Mouse (Mus musculus) cerebellum, postnatal 4 days (tissue): ENCODE results near the gene Sox18.

Experiments
- DNase-seq, 2 experiments: peaks; one replicate each; pipeline ENCODE4 v3.0.0; 2022; ENCODE audit warnings: low spot score in 2 of 2, mixed read lengths in 1 of 2

Sox18 gene

GRCm38 (mm10) chr2:181680716-181681117 lies 9.3 kb upstream of the Sox18 start:
- DNase-seq: no peak

DNA sequence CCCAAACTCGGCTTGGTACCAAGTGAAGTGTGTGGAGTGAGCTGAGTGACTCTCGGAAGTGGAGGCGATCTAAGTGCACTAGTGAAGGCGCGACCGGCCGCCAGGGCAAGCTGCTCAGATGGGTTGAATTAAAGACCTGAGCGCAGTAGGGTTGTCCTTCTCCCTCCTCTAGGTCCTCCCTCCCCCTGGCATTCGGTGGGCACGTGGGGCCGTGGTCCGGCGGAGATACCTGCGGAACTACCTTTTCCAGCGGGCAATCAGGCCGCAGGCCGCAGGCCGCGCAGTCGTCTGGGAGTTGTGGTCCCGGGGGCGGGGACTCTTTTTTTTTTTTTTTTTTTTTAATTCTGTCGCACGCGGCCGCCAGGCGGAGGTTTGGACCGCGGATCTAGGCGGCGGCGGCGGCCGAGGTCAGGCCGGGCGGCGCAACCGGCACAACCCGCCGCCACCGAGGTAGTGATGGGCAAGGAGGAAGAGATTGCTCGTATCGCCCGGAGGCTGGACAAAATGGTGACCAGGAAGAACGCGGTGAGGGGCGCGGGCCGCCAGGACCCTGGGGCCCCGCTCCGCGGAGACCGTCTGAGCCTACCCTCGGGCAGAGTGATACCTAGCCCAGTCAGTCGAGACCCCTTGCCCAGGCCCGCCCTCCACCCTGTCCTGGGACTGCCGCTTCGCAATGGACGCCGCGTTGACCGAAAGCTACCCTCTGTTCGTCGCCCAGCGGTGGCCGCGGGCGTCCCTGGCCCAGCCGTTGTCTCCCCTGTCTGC lies 8.7 kb upstream of the Sox18 start, which contains the start of gene Tcea2:
Tcea2 (plus strand) TSS at position 360 of the 765 bp plus-strand sequence.
- DNase-seq: peak; percentile 58 to 68

DNA sequence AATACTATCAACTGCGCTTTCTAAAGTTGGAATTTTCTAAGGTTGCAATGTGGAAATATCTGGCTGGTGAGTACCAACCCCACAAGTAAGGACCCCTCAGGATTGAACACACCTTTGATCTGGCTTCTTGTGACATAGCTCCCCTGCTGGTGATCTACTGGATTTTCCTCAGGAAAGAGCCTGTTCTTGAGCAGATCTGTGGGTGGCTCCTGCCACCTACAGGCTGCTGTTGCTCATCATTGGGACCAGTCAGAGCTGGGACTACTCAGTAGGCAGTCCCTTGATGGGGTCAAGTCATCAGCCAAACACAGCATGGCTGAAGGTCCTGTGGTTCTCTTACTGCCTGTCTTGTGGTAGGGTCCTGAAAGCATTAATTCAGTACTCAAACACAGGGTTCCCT lies 7.3 kb upstream of the Sox18 start:
- peak in 1 of 2 experiments; percentile 67 for DNase-seq

DNA sequence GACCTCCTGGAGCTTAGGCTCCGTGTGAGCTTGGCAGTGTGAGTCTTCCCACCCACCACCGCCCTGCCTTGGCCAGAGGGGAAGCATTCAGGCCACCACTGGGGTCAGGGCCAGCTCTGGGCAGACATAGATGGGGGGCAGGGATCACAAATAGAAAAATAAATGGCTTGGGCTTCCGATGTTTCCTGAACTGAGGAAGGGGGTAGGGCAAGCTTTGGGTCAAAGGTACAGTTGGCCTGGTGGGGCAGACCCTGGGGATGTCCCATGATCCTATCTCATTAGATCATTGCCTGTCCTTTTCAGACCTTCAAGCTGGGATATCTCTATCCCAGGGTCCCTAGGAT lies 6.3 kb upstream of the Sox18 start:
- DNase-seq: no peak

- DNase-seq: no peak
Measured at GRCm38 (mm10) chr2:181677096-181677754, 5.8 kb upstream of the Sox18 start.

GRCm38 (mm10) chr2:181676424-181676823 lies 5.0 kb upstream of the Sox18 start:
- no peak for DNase-seq

- peak in 1 of 2 experiments; percentile 38 for DNase-seq
Measured at GRCm38 (mm10) chr2:181675454-181675853, 4.0 kb upstream of the Sox18 start.

DNA sequence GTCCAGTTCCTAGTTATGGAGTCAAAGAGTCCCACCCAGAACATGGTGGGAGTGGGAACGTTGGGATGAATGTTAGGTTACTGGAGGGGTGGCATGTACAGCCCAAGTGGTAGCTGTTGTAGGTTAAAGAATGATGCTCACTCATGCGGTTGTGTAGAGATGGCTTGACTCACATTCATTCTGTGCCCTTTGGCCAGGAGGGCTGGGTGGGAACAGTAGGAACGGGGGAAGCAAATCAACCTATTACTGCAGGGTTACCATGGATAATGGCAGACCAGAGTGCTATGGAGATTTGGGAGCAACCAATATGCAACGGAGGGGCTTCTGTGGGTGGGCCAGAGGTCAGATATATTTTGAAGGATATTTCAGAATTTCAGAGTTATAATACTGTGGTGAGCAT lies 3.5 kb upstream of the Sox18 start:
- no peak for DNase-seq

DNA sequence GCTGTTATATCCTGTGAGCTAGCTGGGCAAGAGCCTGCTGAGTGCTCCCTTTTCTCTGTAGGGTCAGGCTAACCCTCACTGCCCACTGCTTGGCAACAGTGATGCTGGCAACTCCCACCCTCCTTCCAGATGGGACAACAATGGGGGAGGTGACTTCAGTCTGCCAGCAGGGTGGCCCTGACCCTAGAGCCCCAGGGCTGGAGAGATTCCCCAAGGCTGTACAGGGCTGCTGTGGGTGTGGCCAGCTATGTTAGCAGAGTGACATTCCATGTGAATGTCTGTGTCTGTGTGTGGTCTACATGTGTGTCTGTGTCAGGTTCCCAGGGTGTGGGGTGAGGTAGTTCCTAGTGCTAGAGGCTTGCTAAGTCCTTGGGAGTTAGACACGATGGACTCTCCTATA lies 2.1 kb upstream of the Sox18 start:
- DNase-seq: no peak

DNA sequence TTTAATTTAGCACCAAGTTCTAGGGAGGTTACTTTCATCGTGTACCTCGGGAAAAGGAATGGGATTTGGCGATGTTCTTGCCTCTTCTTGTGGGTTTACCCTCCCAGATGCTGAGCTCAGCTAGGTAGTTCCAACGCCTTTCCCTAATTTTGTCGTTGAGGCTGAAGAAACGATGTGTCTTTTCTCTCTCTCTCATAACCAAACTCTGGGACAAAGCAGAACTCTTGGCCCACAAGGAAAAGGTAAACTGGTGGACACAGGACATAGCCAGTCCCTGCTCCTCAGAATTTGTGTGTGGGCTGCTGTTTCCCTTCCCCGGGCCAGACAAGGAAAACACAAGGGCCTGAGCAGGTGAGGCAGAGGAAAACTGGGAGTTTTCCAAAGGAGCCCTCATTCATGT lies 544 bp upstream of the Sox18 start:
- no peak for DNase-seq

- DNase-seq: no peak
Measured at GRCm38 (mm10) chr2:181670913-181671311, 528 bp downstream of the Sox18 start.

DNA sequence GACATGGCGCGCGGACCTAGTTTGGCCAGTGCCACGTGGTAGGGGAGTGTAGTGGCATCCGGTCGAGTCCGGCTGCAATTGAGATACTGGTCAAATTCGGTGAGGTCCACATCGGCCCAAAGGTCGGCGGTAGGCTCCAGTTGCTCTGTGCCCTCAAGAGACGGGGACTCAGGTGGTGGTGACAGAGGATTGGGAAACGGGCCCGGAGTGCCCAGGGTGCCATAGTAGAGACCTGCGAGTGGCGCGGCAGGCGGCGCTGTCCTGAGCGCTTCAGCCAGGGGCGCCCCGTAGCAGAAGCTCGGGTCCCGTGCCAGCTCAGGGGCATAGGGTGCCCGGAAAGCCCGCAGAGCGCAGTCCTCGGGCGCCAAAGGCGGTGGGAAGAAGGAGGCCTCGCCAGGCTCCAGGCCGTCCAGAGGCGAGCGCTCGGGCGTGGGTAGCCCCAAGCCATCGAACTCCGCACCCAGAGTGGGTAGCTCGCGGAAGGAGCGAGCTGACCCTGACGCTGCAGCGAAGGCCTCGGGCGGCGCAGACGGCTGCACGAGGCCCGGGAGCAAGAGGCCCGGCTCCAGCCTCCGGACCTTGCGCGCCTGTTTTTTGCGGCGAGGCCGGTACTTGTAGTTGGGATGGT lies 1.0 kb downstream of the Sox18 start:
- no peak for DNase-seq

- DNase-seq: no peak
Measured at GRCm38 (mm10) chr2:181663298-181663630, 8.2 kb downstream of the Sox18 start.

- no peak for DNase-seq
Measured at GRCm38 (mm10) chr2:181662620-181663297, 8.7 kb downstream of the Sox18 start.

DNA sequence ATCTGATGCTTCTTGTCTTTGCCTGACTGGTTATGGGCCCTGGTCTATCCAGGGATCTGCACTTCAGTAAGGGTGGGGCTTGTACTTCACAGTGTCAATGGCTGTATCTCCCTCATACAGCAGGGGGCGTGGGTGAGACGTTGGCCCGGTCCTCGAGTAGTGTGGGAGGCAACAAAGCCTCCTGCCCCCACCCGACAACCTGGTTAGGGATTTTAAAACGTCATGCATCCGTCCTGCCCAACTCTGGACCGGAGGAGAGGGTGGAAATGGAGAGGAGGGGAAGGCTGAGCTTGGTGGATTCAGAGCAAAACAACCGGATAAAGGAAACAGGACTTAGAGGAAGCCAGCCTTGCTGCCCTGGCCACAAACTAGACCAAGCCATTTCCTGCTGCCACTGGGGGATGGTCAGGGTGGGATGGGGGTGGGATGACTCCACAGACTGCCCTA lies 11.8 kb downstream of the Sox18 start:
- peak; percentile 66 to 79 for DNase-seq

GRCm38 (mm10) chr2:181658930-181659555 lies 12.4 kb downstream of the Sox18 start:
- no peak for DNase-seq

- DNase-seq: no peak
Measured at GRCm38 (mm10) chr2:181658528-181658927, 12.9 kb downstream of the Sox18 start.

- DNase-seq: no peak
Measured at GRCm38 (mm10) chr2:181657441-181657840, 14.0 kb downstream of the Sox18 start.

GRCm38 (mm10) chr2:181656734-181657133 lies 14.7 kb downstream of the Sox18 start, which contains the start of gene Gm29797:
TSS of gene Gm29797 (plus strand) at chr2:181657034.
- DNase-seq: no peak

DNA sequence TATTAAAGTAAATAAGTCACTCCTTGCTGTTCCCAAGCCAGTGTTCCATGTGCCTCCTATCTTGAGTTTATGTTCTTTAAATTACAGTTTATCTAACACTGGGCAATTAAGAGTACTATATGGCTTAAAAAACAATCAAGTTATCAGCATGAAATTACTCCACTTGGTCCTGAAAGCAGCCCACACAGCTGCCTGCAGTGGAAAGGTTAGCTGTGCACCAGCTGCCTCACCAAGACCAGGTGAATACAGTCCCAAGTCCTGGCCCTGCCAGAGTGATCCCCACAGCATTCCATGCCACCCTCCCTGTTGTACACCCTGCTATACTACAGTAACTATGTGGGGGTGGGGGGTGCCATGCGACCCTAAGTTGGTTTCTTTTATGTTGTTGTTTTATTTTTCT lies 17.9 kb downstream of the Sox18 start:
- DNase-seq: no peak

DNA sequence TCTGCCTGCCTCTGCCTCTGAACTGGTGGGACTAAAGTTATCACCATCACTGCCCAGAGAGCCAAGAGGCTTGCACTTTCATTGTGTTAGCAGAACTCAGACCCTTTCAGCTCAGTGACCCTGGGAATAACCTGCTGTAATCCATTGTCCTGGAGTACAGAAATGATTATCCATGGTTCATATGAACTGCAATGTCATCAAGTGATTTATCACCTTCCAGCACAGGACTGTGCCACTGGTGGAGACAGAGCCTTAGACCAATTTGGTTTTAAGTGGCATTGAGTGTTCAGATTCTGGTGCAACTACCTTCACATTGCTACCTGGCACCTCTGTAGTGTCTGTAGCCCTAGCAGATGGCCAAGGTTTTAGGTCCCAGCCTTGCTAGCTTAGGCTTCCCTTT lies 18.4 kb downstream of the Sox18 start:
- no peak for DNase-seq

DNA sequence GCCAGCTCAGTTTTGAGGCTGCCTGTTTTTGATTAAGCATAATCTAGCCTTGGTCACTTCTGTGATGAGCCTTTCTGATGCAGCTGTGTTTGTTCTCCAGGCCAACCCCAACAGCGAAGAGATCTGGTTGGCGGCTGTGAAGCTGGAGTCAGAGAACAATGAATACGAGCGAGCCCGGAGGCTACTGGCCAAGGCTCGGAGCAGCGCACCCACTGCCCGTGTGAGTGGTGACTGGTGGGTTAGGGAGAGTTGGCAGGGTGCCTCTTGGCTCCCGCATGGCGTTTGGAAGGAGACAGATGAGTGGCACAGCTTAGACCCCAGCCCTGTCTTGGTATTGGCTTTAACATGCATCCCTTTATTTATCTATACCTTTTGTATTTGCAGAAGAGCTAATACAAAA lies 22.5 kb downstream of the Sox18 start:
- DNase-seq: peak in 1 of 2 experiments; percentile 37
